Mouse (Mus musculus) kidney, embryonic 16.5 days (tissue): ENCODE measurements around the gene Ercc6. TPM values are rescaled to one million over a fixed set of nuclear protein-coding genes. Genes with fewer than 3 reads are reported as not detected.

Experiments
- ATAC-seq: fragments of 200-750 bp; cut with Nextera tagmentation; 2 replicates; pipeline ENCODE4 v1.8.0; 2017; ENCODE audit warnings: moderate TSS enrichment; ENCODE audit not compliant: low FRiP score, low TSS enrichment
- H3K27ac ChIP-seq: fragments of 300-500 bp; sonication (generic); 2 replicates; pipeline ENCODE4 v1.5.1; 2014; ENCODE audit warnings: low read length
- H3K27me3 ChIP-seq: fragments of 300-500 bp; sonication (generic); 2 replicates; pipeline ENCODE4 v1.6.1; 2014; ENCODE audit warnings: low read length, control low read depth, mixed read lengths; ENCODE audit not compliant: insufficient read depth
- H3K36me3 ChIP-seq: fragments of 300-500 bp; sonication (generic); 2 replicates; pipeline ENCODE4 v1.6.1; 2014; ENCODE audit warnings: low read length, control low read depth, mixed read lengths; ENCODE audit not compliant: insufficient read depth
- H3K4me1 ChIP-seq: fragments of 300-500 bp; sonication (generic); 2 replicates; pipeline ENCODE4 v1.6.1; 2014; ENCODE audit warnings: low read length, control low read depth, mixed read lengths; ENCODE audit not compliant: insufficient read depth
- H3K4me2 ChIP-seq: fragments of 300-500 bp; sonication (generic); replicated peaks from 2 replicates; pipeline ENCODE4 v1.6.1; 2014; ENCODE audit warnings: low read depth, low read length
- H3K4me3 ChIP-seq: fragments of 300-500 bp; sonication (generic); 2 replicates; pipeline ENCODE4 v1.5.1; 2014; ENCODE audit warnings: mild to moderate bottlenecking, low read length
- H3K9ac ChIP-seq: fragments of 300-500 bp; sonication (generic); replicated peaks from 2 replicates; pipeline ENCODE4 v1.6.1; 2014; ENCODE audit warnings: low read length
- H3K9me3 ChIP-seq: fragments of 300-500 bp; sonication (generic); 2 replicates; pipeline ENCODE4 v1.6.1; 2016; ENCODE audit warnings: low read length, control low read depth
- WGBS: fragments of 180-500 bp; shearing (Covaris S2); extraction: QIAGEN DNeasy Blood & Tissue Kit; methylation state at CpG from one replicate; pipeline ENCODE4 v1.1.7; 2014; 5-methylcytosine and 5-hydroxymethylcytosine counted together
- polyA plus RNA-seq: library from polyadenylated mRNA; unstranded; fragments of >200 nt; fragmentation: Nextera tagmentation; extraction: Ambion mirVana; gene quantifications from 2 replicates; pipeline ENCODE4 v1.2.1, GENCODE M21; 2015

Gene Ercc6
- polyA plus RNA-seq: 17.7 and 20.3 TPM in 2 replicates

DNA sequence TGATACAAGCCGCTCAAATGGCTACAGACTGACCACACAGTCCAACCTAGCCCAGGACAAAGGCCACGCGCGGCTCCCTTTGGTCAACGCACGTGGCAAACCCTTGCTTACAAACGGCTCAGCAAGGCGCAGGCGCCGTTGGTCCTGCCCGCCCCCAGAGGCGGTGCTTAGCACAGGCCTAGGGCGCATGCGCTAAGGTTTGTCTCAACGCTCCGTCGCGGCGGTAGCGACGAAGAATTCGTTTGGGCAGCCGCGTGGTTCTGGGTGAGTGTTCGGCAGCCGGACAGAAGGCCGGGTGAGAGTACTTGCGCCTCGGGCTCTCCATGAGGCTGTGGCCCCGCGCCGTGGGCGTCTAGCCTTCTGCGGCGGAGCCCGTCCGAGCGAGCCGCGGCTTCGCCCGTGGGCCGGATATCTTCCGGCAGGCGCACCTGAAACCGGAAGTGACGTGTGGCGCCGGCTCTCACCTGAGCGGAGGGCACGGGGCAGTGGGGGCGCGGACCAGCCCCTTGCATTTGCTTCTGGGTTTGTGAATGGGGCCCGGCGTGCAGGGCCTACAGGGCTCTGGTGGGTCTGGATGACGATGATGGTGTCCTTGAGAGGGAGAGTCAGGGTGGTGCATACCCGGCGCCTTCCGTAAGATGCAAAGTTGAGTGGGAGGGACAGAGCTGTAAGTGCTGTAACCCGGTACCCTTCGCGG lies at the start of gene Ercc6:
TSS of gene Ercc6 (plus strand) at position 186 of the 697 bp plus-strand sequence.
- peak; percentile 97 for ATAC-seq
- Histone ChIP-seq H3K36me3 (peaks cover 12% of the 10 kb centered on the region), H3K27ac (peak within 1 kb of the TSS; percentile 41), H3K9me3 (no peaks in the 10 kb centered on the region), H3K4me2 (peak within 1 kb of the TSS; percentile 80), H3K4me3 (peak within 1 kb of the TSS; percentile 87), H3K27me3 (no peaks in the 10 kb centered on the region), H3K9ac (peak within 1 kb of the TSS; percentile 68), H3K4me1 (peaks cover 14% of the 10 kb centered on the region)
- under 1% methylated on average over 62 of the region's 62 CpGs for WGBS

DNA sequence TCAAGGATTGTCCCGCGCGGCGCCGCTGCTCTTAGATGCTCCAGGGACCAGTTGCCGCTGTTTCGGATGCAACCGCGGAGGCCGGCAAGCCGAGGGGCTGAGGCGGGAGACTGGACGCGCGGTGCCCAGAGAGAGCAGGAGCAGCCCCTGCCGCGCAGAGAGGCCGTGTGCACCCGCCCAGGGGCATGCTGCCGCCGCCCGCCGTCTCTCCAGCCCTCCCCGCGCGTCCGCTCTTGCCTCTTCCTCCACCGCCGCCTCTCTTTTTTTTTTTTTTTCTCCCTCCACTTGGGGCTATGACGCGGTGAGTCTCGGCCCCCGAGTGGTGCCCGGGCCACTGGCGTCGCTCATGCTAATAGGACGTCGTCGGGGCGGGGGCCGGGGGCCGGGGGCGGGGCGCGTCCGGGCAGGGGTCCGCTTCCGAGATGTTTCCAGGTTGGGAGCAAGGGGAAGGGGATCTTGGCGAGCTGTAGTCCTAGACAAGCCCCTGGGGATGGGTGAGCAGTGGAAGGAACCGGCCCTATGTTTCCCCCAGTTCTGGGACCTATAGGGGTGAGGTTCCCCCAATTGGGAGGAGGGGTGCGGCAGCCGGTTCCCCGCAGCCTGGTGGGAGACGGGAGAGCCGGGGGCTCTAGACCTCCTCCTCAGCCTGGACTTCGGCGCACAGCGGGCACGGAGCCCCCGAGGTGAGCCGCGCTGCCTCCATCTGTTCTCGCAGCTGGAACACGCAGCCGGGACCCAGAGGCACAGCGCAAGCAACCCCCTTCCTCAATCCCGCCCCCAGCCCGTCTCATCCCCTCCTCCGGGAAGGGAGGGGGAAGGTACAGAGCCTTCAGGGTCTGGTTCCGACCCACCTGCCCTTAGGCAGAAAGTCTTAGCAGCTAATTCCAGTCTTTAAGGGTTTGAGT lies 48.5 kb upstream of the Ercc6 start, which contains the start of gene Slc18a3:
TSS of gene Slc18a3 (minus strand) at position 250 of the 905 bp plus-strand sequence.
- WGBS: 1% methylated on average over 53 of the region's 70 CpGs

DNA sequence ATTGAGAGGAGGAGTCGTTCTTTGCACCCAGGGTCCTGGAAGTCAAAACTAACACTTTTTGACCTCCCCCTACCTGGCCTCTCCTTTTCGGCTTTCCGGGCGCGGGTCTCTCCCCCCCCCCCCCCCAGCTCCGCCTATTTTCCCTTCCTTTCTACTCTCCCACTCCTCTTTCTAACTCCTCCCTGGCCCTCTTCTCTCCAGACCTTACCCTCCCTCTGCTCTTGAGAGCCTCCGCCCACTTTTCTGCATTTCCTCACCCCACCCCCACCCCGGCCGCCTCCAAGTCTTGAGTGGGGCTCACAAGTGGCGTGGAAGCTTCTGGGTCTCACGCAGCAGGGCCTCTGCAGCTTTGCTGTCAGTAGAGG lies 47.8 kb upstream of the Ercc6 start:
- Histone ChIP-seq H3K36me3 (no peaks in the 10 kb centered on the region), H3K9me3 (no peaks in the 10 kb centered on the region), H3K9ac (no peak overlapping the region), H3K4me1 (no peaks in the 10 kb centered on the region), H3K4me3 (no peak overlapping the region), H3K4me2 (no peak overlapping the region; the same call in 1 of the 2 replicates), H3K27me3 (peaks cover 70% of the 10 kb centered on the region), H3K27ac (no peak overlapping the region)
- 2% methylated on average over 6 of the region's 11 CpGs for WGBS
- no peak for ATAC-seq

More for the DNA sequence above, 48.5 kb upstream of the Ercc6 start, which contains the start of gene Slc18a3:
- Histone ChIP-seq H3K36me3 (no peaks in the 10 kb centered on the region), H3K9ac (no peak within 1 kb of the TSS), H3K27me3 (peaks cover 77% of the 10 kb centered on the region), H3K4me2 (peak within 1 kb of the TSS; percentile 45), H3K4me1 (no peaks in the 10 kb centered on the region), H3K4me3 (peak within 1 kb of the TSS; percentile 38), H3K9me3 (no peaks in the 10 kb centered on the region), H3K27ac (no peak within 1 kb of the TSS)
- no peak for ATAC-seq

DNA sequence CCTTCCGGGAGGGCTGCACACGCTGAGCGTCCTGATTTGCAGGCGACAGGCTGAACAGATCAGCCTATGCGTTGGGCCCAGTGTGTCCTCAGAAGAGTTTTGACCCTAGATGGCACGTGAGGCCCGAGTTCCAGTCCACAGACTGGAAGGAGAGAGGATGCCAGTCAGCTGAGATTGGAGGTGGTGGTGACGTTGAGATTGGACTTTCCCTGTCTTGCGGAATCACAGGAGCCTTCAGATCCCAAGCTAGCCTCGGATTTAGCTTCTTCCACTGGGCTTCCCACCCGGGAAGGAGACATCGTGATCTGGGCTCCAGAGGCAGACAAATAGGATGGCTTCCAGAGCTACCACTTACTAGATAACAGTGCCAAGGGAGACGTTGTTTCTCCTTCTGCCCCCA lies 47.4 kb upstream of the Ercc6 start, which contains the start of gene Chat:
TSS of gene Chat (minus strand) at position 101 of the 400 bp plus-strand sequence.
- 14% methylated on average over 13 of the region's 13 CpGs for WGBS
- Histone ChIP-seq H3K36me3 (no peaks in the 10 kb centered on the region), H3K27me3 (peaks cover 66% of the 10 kb centered on the region), H3K4me1 (no peaks in the 10 kb centered on the region), H3K4me2 (peak within 1 kb of the TSS; percentile 45), H3K27ac (no peak within 1 kb of the TSS), H3K9ac (no peak within 1 kb of the TSS), H3K9me3 (no peaks in the 10 kb centered on the region), H3K4me3 (peak within 1 kb of the TSS; percentile 38)
- ATAC-seq: no peak

DNA sequence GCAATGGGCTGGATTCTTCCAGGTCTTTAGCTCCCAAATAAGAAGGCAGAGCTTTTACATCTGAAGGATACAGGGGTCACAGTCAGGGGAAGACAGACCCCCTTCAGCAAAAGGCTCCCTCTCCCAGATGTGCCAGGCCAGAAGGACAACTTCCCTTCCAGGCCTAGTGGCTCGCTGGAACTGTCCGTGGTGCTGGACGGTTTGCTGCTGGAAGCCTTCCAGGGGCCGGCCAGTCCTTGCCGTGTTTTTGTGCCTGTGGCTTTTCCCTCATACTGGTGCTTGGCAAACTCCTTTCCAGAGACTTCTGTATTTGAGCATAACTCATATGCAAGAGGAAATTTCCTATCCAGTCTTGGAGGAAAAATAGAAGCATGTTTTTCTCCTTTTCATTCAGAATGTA lies 45.7 kb upstream of the Ercc6 start:
- no peaks in the 10 kb centered on the region for H3K4me1 ChIP-seq
- WGBS: 3% methylated on average over 5 of the region's 5 CpGs
- no peak overlapping the region for H3K4me2 ChIP-seq
- H3K9ac ChIP-seq: no peak overlapping the region
- ATAC-seq: no peak
- H3K27ac ChIP-seq: no peak overlapping the region
- no peak overlapping the region for H3K4me3 ChIP-seq
- peaks cover 49% of the 10 kb centered on the region for H3K27me3 ChIP-seq
- no peaks in the 10 kb centered on the region for H3K36me3 ChIP-seq
- H3K9me3 ChIP-seq: no peaks in the 10 kb centered on the region

DNA sequence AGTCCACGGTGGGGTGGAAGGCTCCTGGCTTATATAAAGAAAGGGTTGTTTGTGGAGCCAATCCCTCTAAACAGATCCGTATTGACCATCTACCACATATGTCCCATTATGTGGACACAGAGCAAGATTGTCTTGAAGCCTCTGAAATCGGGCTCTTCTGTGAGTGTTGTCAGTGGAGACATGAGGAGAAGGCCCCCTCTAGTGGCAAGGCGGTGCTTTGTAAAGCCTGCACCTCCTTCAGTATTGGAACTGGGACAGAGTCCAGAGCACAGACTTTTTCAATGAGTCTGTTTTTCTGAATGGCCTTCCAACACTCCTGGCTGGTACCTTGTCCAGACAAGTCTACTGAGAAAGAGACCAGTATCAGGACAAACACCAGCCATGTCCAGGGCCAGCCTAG lies 40.3 kb upstream of the Ercc6 start:
- no peak for ATAC-seq
- no peaks in the 10 kb centered on the region for H3K9me3 ChIP-seq
- 8% methylated on average over 4 of the region's 4 CpGs for WGBS

DNA sequence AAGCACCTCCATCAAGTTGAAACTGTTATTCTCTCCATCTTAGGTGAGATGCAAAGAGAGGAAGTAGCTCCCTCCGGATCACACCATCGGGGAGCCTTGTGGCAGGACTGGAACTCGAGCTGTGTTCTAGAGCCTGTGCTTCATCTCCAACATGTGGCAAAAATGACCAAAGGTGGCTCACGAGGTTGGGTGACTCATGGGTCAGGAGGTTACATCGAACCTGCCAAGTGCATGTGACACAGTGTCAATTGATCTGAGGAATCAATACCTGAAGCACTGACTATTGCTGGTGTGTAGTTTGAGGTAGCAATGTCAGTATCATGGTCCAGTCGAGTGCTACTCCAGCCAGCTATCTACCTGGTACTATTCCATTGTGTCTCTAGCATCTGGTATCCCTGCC lies 36.8 kb upstream of the Ercc6 start:
- no peak overlapping the region for H3K27ac ChIP-seq
- H3K9ac ChIP-seq: no peak overlapping the region
- H3K27me3 ChIP-seq: no peaks in the 10 kb centered on the region
- 71% methylated on average over 6 of the region's 6 CpGs for WGBS
- H3K4me1 ChIP-seq: no peaks in the 10 kb centered on the region
- no peaks in the 10 kb centered on the region for H3K36me3 ChIP-seq
- no peak for ATAC-seq
- no peaks in the 10 kb centered on the region for H3K9me3 ChIP-seq
- H3K4me3 ChIP-seq: no peak overlapping the region
- no peak overlapping the region for H3K4me2 ChIP-seq

More for the DNA sequence above, 40.3 kb upstream of the Ercc6 start:
- Histone ChIP-seq H3K9ac (no peak overlapping the region), H3K27me3 (no peaks in the 10 kb centered on the region), H3K36me3 (no peaks in the 10 kb centered on the region), H3K4me2 (no peak overlapping the region), H3K27ac (no peak overlapping the region), H3K4me3 (no peak overlapping the region), H3K4me1 (no peaks in the 10 kb centered on the region)

DNA sequence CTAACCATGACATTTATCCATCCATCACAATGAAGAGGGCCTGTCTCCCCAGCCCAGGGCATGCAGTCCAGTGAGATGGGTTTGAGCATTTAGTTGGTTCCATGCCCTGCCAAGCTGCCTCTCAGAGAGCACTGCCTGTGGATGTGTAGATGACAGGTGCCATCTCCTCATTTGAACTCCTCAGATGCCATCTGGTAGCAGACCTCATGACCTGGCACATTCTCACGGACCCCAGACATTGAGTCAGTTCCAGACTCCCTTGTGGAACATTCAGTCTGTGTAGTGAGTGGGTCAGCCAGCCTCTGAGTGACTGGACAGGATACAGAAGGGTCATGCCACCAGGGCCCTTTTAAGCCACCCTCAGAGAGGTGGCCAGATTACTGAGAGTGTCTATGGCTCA lies 35.7 kb upstream of the Ercc6 start:
- no peaks in the 10 kb centered on the region for H3K36me3 ChIP-seq
- ATAC-seq: no peak
- H3K4me1 ChIP-seq: no peaks in the 10 kb centered on the region
- no peak overlapping the region for H3K9ac ChIP-seq
- H3K27ac ChIP-seq: no peak overlapping the region
- H3K4me3 ChIP-seq: no peak overlapping the region
- no peaks in the 10 kb centered on the region for H3K27me3 ChIP-seq
- 46% methylated on average over 1 of the region's 1 CpGs for WGBS
- no peak overlapping the region for H3K4me2 ChIP-seq
- no peaks in the 10 kb centered on the region for H3K9me3 ChIP-seq

DNA sequence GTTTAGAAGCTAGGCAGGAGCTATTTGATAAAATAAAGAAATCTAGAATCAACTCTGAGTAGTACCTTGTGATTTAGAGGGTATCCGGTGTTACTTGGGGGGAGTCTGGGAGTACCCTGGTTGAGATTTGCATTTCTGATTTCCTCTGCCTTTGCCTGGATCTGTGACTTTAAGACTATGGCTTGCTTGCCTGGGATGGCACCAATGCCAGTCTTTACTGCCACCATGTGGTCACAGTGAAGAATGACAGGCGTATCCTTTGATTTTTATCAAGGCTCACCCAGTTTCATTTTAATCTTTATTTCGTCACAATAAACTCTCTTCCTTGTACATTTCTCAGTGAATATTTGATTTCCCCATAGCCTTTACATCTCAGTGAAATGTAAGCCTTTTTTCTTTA lies 31.3 kb upstream of the Ercc6 start:
- no peak overlapping the region for H3K4me2 ChIP-seq
- no peaks in the 10 kb centered on the region for H3K27me3 ChIP-seq
- H3K36me3 ChIP-seq: no peaks in the 10 kb centered on the region
- H3K27ac ChIP-seq: no peak overlapping the region
- H3K4me3 ChIP-seq: no peak overlapping the region
- no peaks in the 10 kb centered on the region for H3K9me3 ChIP-seq
- 11% methylated on average over 3 of the region's 3 CpGs for WGBS
- H3K9ac ChIP-seq: no peak overlapping the region
- ATAC-seq: no peak
- H3K4me1 ChIP-seq: no peaks in the 10 kb centered on the region
